Mouse (Mus musculus) thymus, adult 2 months (tissue): ENCODE measurements around the gene Chpf.

Source experiments
- CTCF ChIP-seq: fragments of 200-500 bp; IDR thresholded peaks from 2 replicates; pipeline ENCODE4 v1.5.1; 2012; ENCODE audit warnings: mild to moderate bottlenecking, control low read depth, low read length, moderate library complexity, borderline replicate concordance; ENCODE audit not compliant: control insufficient read depth, poor library complexity, insufficient read depth; ENCODE audit errors: extremely low read depth
- POLR2A ChIP-seq: fragments of 200-500 bp; IDR thresholded peaks from 2 replicates; pipeline ENCODE4 v1.6.1; 2012; ENCODE audit warnings: mild to moderate bottlenecking, low read length, control low read depth, moderate library complexity; ENCODE audit not compliant: control insufficient read depth, poor library complexity, insufficient read depth; ENCODE audit errors: extremely low read depth

DNA sequence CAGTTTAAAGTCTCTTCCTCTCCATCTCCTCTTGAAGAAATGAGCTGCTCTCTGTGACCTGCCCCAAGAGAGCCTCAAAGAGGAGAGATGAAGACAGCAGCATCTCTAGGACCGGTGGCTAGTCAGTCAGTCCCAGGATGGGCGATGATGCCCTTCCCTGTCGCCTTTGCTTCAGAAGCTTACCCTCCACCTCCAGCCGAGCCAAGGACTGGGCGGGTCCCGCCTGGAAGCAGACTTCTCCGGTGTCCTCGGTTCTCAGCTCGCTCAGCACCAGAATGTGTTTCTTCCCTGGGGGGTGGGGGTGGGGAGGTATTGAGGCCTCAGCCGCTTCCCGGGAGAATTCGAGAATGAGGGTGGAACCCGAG is 7.9 kb upstream of the Chpf start:
- TF ChIP-seq POLR2A (no peak), CTCF (no peak)
